Mouse (Mus musculus) E14TG2a.4 (cell line): ENCODE measurements at regions not wholly inside any gene's neighbourhood (a gene's known extent, or its start where the extent isn't known, plus 50 kb on each side); places are given as distances from the start of the nearest gene placed in this dataset.

Experiments used
- H3K27me3 ChIP-seq: 2 replicates; pipeline ENCODE4 v1.6.1; 2014; ENCODE audit warnings: low read length, control low read depth; ENCODE audit not compliant: insufficient read depth
- H3K36me3 ChIP-seq: 2 replicates; pipeline ENCODE4 v1.6.1; 2014; ENCODE audit warnings: low read length, control low read depth; ENCODE audit not compliant: insufficient read depth
- H3K4me1 ChIP-seq: replicated peaks from 2 replicates; pipeline ENCODE4 v1.6.1; 2014; ENCODE audit warnings: low read depth, low read length, control low read depth
- H3K4me3 ChIP-seq: replicated peaks from 2 replicates; pipeline ENCODE4 v1.5.1; 2014; ENCODE audit warnings: mild to moderate bottlenecking, low read length
- H3K9me3 ChIP-seq: 2 replicates; pipeline ENCODE4 v1.6.1; 2014; ENCODE audit warnings: low read length, control low read depth
- CTCF ChIP-seq: conservative IDR thresholded peaks from 2 replicates; pipeline ENCODE4 v1.5.1; 2014; ENCODE audit warnings: low read length
- NANOG ChIP-seq: IDR thresholded peaks from 2 replicates; pipeline ENCODE4 v1.6.1; 2014; ENCODE audit warnings: borderline replicate concordance, low read length, mixed read lengths
- POU5F1 ChIP-seq: IDR thresholded peaks from 2 replicates; pipeline ENCODE4 v1.6.1; 2014; ENCODE audit warnings: low read length, borderline replicate concordance

- TF ChIP-seq NANOG: no peak
- no peaks in the 10 kb centered on the region for H3K27me3 ChIP-seq
- no peaks in the 10 kb centered on the region for H3K4me1 ChIP-seq
- no peak overlapping the region for H3K4me3 ChIP-seq
- H3K9me3 ChIP-seq: no peaks in the 10 kb centered on the region
- no peaks in the 10 kb centered on the region for H3K36me3 ChIP-seq
Measured at GRCm38 (mm10) chrX:10904889-10905288, 190.1 kb downstream of the Mid1ip1 start.

GRCm38 (mm10) chrX:10911127-10912061, 196.6 kb downstream of the Mid1ip1 start:
- no peak overlapping the region for H3K4me3 ChIP-seq
- H3K27me3 ChIP-seq: no peaks in the 10 kb centered on the region
- TF ChIP-seq NANOG: no peak
- no peak for TF ChIP-seq CTCF
- TF ChIP-seq POU5F1: no peak
- H3K4me1 ChIP-seq: no peaks in the 10 kb centered on the region
- H3K36me3 ChIP-seq: no peaks in the 10 kb centered on the region
- H3K9me3 ChIP-seq: no peaks in the 10 kb centered on the region
